ENCODE assay signal across 7 mouse cellular contexts in the genomic region with DNA sequence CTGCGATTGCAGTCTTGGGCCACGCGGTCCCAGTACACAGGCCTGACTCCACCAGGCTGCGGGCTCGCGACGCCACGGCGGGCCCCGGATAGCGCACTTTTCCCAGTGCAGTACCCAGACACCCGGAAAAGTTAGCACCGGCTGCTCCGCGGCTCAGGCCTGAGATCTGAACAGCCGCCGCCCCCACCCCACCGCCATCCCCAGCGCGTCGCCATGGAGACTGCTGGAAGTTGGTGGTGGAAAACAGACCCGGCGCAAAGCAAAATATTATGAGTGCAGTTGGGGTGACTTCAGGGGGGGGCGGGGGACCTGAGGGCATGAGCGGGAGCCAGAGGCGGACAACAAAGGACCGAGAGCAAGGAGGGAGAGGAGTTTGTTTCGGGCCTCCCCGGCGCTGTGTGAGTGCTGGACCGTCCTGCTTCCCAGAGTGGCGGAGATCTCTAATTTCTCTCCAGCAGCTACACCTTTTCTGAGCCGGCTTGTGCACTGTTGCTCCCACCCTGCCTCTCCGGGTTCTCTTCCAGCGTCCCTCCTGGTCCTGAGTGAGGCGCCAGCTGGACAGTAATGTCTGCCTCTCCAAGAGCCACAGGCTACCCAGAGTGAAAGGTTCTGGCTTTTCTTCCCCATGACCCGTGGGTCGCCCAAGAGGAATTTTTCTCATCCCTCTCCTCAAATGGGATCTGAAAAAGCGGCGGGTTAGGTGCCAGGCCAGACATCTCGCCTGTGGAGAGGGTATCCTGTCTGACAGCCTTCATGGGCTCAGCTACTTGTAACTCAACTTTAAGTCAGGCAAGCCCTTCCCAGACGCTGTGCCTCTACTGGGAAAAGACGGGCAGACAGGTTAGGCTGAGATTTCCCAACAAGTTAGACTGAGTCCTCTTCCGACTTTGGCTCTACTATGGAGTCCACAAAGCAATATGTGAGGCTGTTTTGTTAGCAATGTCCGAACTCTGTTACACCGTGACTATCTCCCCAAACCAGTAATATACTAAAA. TPM values are rescaled to one million over a fixed set of nuclear protein-coding genes. Genes with fewer than 3 reads are reported as not detected.
DNase-seq lines count a peak whose midpoint lies in the region; ATAC-seq lines count a peak whose summit lies in the region.

No protein-coding gene starts in this region.

- H3K9me3 ChIP-seq in liver, embryonic 11.5 days (ENCODE audit: control insufficient read depth, low read length), result no peaks in the 10 kb centered on the region
- H3K9me3 ChIP-seq in embryonic facial prominence, embryonic 11.5 days (replicated peaks; ENCODE audit: control insufficient read depth, low read length), result no peaks in the 10 kb centered on the region
- no peaks in the 10 kb centered on the region for H3K9me3 ChIP-seq in hindbrain, embryonic 12.5 days (replicated peaks)
- H3K9me3 ChIP-seq in neural tube, embryonic 12.5 days, result no peaks in the 10 kb centered on the region

- H3K4me2 ChIP-seq in liver, embryonic 11.5 days, result peak overlapping the region; percentile 53
- peak overlapping the region; percentile 73 for H3K4me2 ChIP-seq in embryonic facial prominence, embryonic 11.5 days (ENCODE audit: low read depth, low read length)
- peak overlapping the region; percentile 76 for H3K4me2 ChIP-seq in hindbrain, embryonic 12.5 days (replicated peaks)
- H3K4me2 ChIP-seq in neural tube, embryonic 12.5 days (replicated peaks), result peak overlapping the region; percentile 71

- no peak overlapping the region for H3K27ac ChIP-seq in liver, embryonic 11.5 days (ENCODE audit: low read depth, low read length)
- H3K27ac ChIP-seq in embryonic facial prominence, embryonic 11.5 days (replicated peaks; ENCODE audit: low read depth, low read length), result no peak overlapping the region
- H3K27ac ChIP-seq in hindbrain, embryonic 12.5 days, result peak overlapping the region; percentile 84
- peak overlapping the region; percentile 50; the same call in 1 of the 2 replicates for H3K27ac ChIP-seq in neural tube, embryonic 12.5 days

- peak overlapping the region; percentile 18 for H3K4me3 ChIP-seq in liver, embryonic 11.5 days (ENCODE audit: low read depth, low read length)
- peak overlapping the region; percentile 29 for H3K4me3 ChIP-seq in embryonic facial prominence, embryonic 11.5 days (ENCODE audit: low read depth, low read length)
- H3K4me3 ChIP-seq in hindbrain, embryonic 12.5 days, result peak overlapping the region; percentile 51
- peak overlapping the region; percentile 60 for H3K4me3 ChIP-seq in neural tube, embryonic 12.5 days

- 8% methylated on average over 45 of the region's 46 CpGs for WGBS in liver, embryonic 11.5 days
- WGBS in embryonic facial prominence, embryonic 11.5 days, result 5% methylated on average over 45 of the region's 46 CpGs
- 4% methylated on average over 46 of the region's 46 CpGs for WGBS in hindbrain, embryonic 12.5 days
- 5% methylated on average over 46 of the region's 46 CpGs for WGBS in neural tube, embryonic 12.5 days

- H3K9ac ChIP-seq in liver, embryonic 11.5 days (ENCODE audit: low read depth, low read length), result no peak overlapping the region
- peak overlapping the region; percentile 53 for H3K9ac ChIP-seq in embryonic facial prominence, embryonic 11.5 days (replicated peaks; ENCODE audit: low read length)
- H3K9ac ChIP-seq in hindbrain, embryonic 12.5 days, result peak overlapping the region; percentile 68
- peak overlapping the region; percentile 83 for H3K9ac ChIP-seq in neural tube, embryonic 12.5 days

- ATAC-seq in liver, embryonic 11.5 days (replicated peaks; ENCODE audit: low FRiP score), result no peak
- ATAC-seq in embryonic facial prominence, embryonic 11.5 days (replicated peaks; ENCODE audit: insufficient number of reproducible peaks, low FRiP score, low TSS enrichment, low read depth), result peak; percentile 57
- ATAC-seq in hindbrain, embryonic 12.5 days (ENCODE audit: low FRiP score), result peak; percentile 36
- ATAC-seq in neural tube, embryonic 12.5 days (ENCODE audit: low FRiP score, low read depth), result peak; percentile 19

- peaks cover 89% of the 10 kb centered on the region for H3K27me3 ChIP-seq in liver, embryonic 11.5 days (replicated peaks; ENCODE audit: control insufficient read depth, insufficient read depth, low read length)
- peaks cover 45% of the 10 kb centered on the region for H3K27me3 ChIP-seq in embryonic facial prominence, embryonic 11.5 days (ENCODE audit: control insufficient read depth, insufficient read depth, low read length)
- H3K27me3 ChIP-seq in hindbrain, embryonic 12.5 days, result peaks cover 36% of the 10 kb centered on the region
- peaks cover 39% of the 10 kb centered on the region for H3K27me3 ChIP-seq in neural tube, embryonic 12.5 days (replicated peaks)

- H3K36me3 ChIP-seq in liver, embryonic 11.5 days (ENCODE audit: control insufficient read depth, insufficient read depth, low read length), result no peaks in the 10 kb centered on the region
- H3K36me3 ChIP-seq in embryonic facial prominence, embryonic 11.5 days (replicated peaks; ENCODE audit: control insufficient read depth, insufficient read depth, low read depth, low read length), result no peaks in the 10 kb centered on the region
- no peaks in the 10 kb centered on the region for H3K36me3 ChIP-seq in hindbrain, embryonic 12.5 days
- H3K36me3 ChIP-seq in neural tube, embryonic 12.5 days, result no peaks in the 10 kb centered on the region

- H3K4me1 ChIP-seq in liver, embryonic 11.5 days (replicated peaks; ENCODE audit: control insufficient read depth, insufficient read depth, low read length), result peaks cover 2% of the 10 kb centered on the region; the same call in 1 of the 2 replicates
- peaks cover 4% of the 10 kb centered on the region; the same call in 1 of the 2 replicates for H3K4me1 ChIP-seq in embryonic facial prominence, embryonic 11.5 days (ENCODE audit: control insufficient read depth, insufficient read depth, low read length)
- H3K4me1 ChIP-seq in hindbrain, embryonic 12.5 days, result peaks cover 52% of the 10 kb centered on the region
- peaks cover 56% of the 10 kb centered on the region for H3K4me1 ChIP-seq in neural tube, embryonic 12.5 days

- no peak for DNase-seq in liver, embryonic 11.5 days (ENCODE audit: low spot score)
- DNase-seq in liver, result no peak
- peak; percentile 64 for DNase-seq in embryonic facial prominence, embryonic 11.5 days (ENCODE audit: low spot score)
- no peak for DNase-seq in adrenal gland, adult 2 months
- no peak for DNase-seq in adrenal gland, postnatal 4 days (ENCODE audit: low spot score in 2 of 2)

RNA-seq across cellular contexts. Expression of a gene that starts 4.6 kb away (rescaled TPM):
- not detected in 2 replicates for polyA plus RNA-seq in liver, embryonic 11.5 days (2014; fragmentation: Nextera tagmentation; extraction: Ambion mirVana)
- 4.8 and 5.2 TPM in 2 replicates for polyA plus RNA-seq in embryonic facial prominence, embryonic 11.5 days (2014; fragmentation: Nextera tagmentation; extraction: Ambion mirVana)
- polyA plus RNA-seq in hindbrain, embryonic 12.5 days (2016; fragmentation: Nextera tagmentation; extraction: Ambion mirVana), result 40.9 and 49.2 TPM in 2 replicates
- polyA plus RNA-seq in neural tube, embryonic 12.5 days (2016; fragmentation: Nextera tagmentation; extraction: Ambion mirVana), result 40.6 and 46.0 TPM in 2 replicates
- total RNA-seq in adrenal gland, adult 2 months (2021), result under 1 TPM in 1 of 2 experiments, not detected in 1; 0.10 TPM
- 0.06 TPM in 1 of 2 replicates, not detected in the other for polyA plus RNA-seq in adrenal gland, adult 2 months (2012; rRNA removed)
- total RNA-seq in adrenal gland, postnatal 4 days (2021), result under 1 TPM in 1 of 2 experiments, not detected in 1; 0.17 TPM

Comparison
In these comparisons a context has a peak if more than half of its experiments do, and no peak if none do; other contexts are left out.
1. H3K27ac ChIP-seq: peak in hindbrain, embryonic 12.5 days (single experiment) and neural tube, embryonic 12.5 days (single experiment); none in liver, embryonic 11.5 days (single experiment) and embryonic facial prominence, embryonic 11.5 days (single experiment).
2. Peak in every context shown above with its lines, with median percentiles within 50 percentile points of each other: H3K4me2 ChIP-seq and H3K4me3 ChIP-seq.